Mouse (Mus musculus) forebrain, embryonic 16.5 days (tissue): ENCODE measurements around the gene Slc25a36. TPM values are rescaled to one million over a fixed set of nuclear protein-coding genes. Genes with fewer than 3 reads are reported as not detected.

Source experiments
- ATAC-seq: fragments of 200-750 bp; cut with Nextera tagmentation; 2 replicates; pipeline ENCODE4 v1.8.0; 2017; ENCODE audit warnings: mild to moderate bottlenecking, moderate library complexity
- H3K27ac ChIP-seq: fragments of 300-500 bp; sonication (generic); 2 replicates; pipeline ENCODE4 v1.5.1; 2014; ENCODE audit warnings: low read length, control low read depth
- H3K27me3 ChIP-seq: fragments of 300-500 bp; sonication (generic); replicated peaks from 2 replicates; pipeline ENCODE4 v1.6.1; 2014; ENCODE audit warnings: low read length; ENCODE audit not compliant: control insufficient read depth, insufficient read depth
- H3K36me3 ChIP-seq: fragments of 300-500 bp; sonication (generic); 2 replicates; pipeline ENCODE4 v1.6.1; 2014; ENCODE audit not compliant: control insufficient read depth, insufficient read depth
- H3K4me1 ChIP-seq: fragments of 300-500 bp; sonication (generic); replicated peaks from 2 replicates; pipeline ENCODE4 v1.6.1; 2014; ENCODE audit warnings: low read length; ENCODE audit not compliant: control insufficient read depth, insufficient read depth
- H3K4me2 ChIP-seq: fragments of 300-500 bp; sonication (generic); 2 replicates; pipeline ENCODE4 v1.6.1; 2014; ENCODE audit warnings: mild to moderate bottlenecking, low read length, control low read depth
- H3K4me3 ChIP-seq: fragments of 300-500 bp; sonication (generic); replicated peaks from 2 replicates; pipeline ENCODE4 v1.5.1; 2014; ENCODE audit warnings: mild to moderate bottlenecking, low read length, control low read depth
- H3K9ac ChIP-seq: fragments of 300-500 bp; sonication (generic); replicated peaks from 2 replicates; pipeline ENCODE4 v1.6.1; 2014; ENCODE audit warnings: low read depth, low read length, control low read depth
- H3K9me3 ChIP-seq: fragments of 300-500 bp; sonication (generic); 2 replicates; pipeline ENCODE4 v1.6.1; 2016; ENCODE audit warnings: low read length; ENCODE audit not compliant: control insufficient read depth
- WGBS: fragments of 180-500 bp; shearing (Covaris S2); extraction: QIAGEN DNeasy Blood & Tissue Kit; methylation state at CpG from one replicate; pipeline ENCODE4 v1.1.7; 2014; 5-methylcytosine and 5-hydroxymethylcytosine counted together
- polyA plus RNA-seq: library from polyadenylated mRNA; unstranded; fragments of >200 nt; fragmentation: Nextera tagmentation; extraction: Ambion mirVana; gene quantifications from 2 replicates; pipeline ENCODE4 v1.2.1, GENCODE M21; 2015

Gene Slc25a36
- polyA plus RNA-seq, 1 experiment from 2014 or later: 77.5 TPM

DNA sequence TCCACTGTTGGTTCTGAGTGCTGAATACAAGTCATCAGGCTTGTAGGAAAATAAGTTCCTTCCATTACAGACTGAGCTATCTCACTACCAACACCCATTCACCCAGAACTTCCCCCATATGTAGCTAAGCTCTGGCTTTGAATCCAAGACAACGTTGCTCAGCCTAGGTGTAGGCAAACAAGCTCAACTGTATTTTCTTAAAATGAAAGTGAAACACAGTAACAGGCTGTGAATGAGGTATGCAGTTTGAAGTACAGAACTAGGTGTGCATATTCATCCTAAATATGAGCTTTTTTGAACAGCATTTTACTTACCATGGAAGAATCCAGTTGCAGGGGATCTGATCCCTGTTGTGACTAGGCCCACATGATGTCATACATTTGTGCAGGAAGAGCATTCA, 14.8 kb downstream of the Slc25a36 start:
- WGBS: 94% methylated on average over 1 of the region's 1 CpGs
- Histone ChIP-seq H3K4me3 (no peak overlapping the region), H3K27ac (no peak overlapping the region), H3K9me3 (no peaks in the 10 kb centered on the region), H3K4me1 (no peaks in the 10 kb centered on the region), H3K36me3 (peaks cover 9% of the 10 kb centered on the region), H3K27me3 (no peaks in the 10 kb centered on the region), H3K9ac (no peak overlapping the region), H3K4me2 (no peak overlapping the region)
- no peak for ATAC-seq

DNA sequence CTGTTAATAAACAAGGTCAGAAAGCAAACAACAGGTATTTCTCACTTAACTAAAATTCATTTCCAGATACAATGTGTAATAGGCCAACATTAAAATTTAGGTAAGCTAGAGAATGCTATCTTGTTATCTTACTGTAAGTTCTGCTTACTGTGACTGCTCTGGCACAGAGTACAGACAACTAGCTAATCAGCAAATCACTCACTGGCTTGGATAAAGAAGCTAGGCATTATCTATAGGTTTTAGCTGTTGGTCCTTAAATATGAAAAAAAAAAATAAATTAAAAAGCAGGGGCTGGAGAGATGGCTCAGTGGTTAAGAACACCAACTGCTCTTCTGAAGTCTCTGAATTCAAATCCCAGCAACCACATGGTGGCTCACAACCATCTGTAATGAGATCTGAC, 23.1 kb downstream of the Slc25a36 start:
- no peak overlapping the region for H3K9ac ChIP-seq
- H3K4me3 ChIP-seq: no peak overlapping the region
- no peaks in the 10 kb centered on the region for H3K4me1 ChIP-seq
- ATAC-seq: no peak
- peaks cover 9% of the 10 kb centered on the region for H3K36me3 ChIP-seq
- no peak overlapping the region for H3K4me2 ChIP-seq
- H3K27ac ChIP-seq: no peak overlapping the region
- no peaks in the 10 kb centered on the region for H3K9me3 ChIP-seq
- no peaks in the 10 kb centered on the region for H3K27me3 ChIP-seq

DNA sequence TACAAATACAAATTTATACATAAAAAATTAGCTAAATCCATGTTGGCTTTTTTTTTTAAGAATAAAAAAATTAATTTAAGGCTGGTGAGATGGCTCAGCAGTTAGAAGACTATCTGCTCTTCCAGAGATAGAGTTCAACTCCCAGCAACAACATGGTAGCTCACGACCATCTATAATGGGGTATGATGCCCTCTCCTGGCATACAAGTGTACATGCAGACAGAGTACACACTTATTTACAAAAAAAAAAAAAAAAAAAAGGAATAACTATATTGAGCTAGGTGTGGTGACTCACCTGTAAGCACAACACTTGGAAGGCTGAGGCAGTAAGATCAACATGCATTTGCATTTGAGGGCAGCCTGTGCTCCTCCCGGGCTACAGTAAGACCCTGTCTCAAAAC, 26.3 kb downstream of the Slc25a36 start:
- no peaks in the 10 kb centered on the region for H3K27me3 ChIP-seq
- no peak overlapping the region for H3K9ac ChIP-seq
- H3K4me2 ChIP-seq: no peak overlapping the region
- no peaks in the 10 kb centered on the region for H3K4me1 ChIP-seq
- peaks cover 8% of the 10 kb centered on the region; the same call in 1 of the 2 replicates for H3K36me3 ChIP-seq
- no peak for ATAC-seq
- H3K4me3 ChIP-seq: no peak overlapping the region
- no peaks in the 10 kb centered on the region for H3K9me3 ChIP-seq
- H3K27ac ChIP-seq: no peak overlapping the region
- WGBS: 88% methylated on average over 2 of the region's 2 CpGs

DNA sequence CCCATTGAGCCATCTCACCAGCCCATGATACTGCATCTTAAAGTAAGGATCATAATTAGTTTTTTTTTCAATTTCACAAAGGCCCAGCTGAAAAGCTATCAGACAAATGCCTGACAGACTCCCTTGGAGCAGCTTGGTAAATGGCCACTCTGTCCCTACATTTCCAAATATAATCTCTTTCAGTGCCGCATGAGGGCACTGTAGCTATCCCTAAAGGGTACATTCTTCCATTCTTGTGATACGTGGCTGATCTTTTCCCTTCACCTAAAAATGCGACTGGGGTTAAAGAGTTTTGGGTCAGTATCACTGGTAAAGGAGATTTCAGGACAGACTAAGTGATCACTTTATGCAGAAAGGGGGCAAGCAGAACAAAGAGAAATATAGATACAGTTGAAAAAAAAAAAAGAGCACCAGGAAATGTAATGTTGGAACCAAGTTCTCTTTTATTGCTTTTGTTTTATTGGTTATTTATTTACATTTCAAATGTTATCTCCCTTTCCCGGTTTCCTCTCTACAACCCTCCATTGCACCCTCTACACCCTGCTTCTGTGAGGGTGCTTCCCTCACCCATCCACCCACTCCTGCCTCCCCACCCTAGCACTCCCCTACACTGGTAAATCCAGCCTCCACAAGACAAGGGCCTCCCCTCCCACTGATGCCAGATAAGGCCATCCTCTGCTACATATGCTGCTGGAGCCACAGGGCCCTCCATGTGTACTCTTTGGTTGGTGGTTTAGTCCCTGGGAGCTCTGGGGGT, 29.7 kb downstream of the Slc25a36 start:
- Histone ChIP-seq H3K4me3 (no peak overlapping the region), H3K4me2 (no peak overlapping the region), H3K9me3 (no peaks in the 10 kb centered on the region), H3K36me3 (peaks cover 11% of the 10 kb centered on the region), H3K4me1 (no peaks in the 10 kb centered on the region), H3K27ac (no peak overlapping the region), H3K27me3 (no peaks in the 10 kb centered on the region), H3K9ac (no peak overlapping the region)
- ATAC-seq: no peak
- 90% methylated on average over 4 of the region's 4 CpGs for WGBS

DNA sequence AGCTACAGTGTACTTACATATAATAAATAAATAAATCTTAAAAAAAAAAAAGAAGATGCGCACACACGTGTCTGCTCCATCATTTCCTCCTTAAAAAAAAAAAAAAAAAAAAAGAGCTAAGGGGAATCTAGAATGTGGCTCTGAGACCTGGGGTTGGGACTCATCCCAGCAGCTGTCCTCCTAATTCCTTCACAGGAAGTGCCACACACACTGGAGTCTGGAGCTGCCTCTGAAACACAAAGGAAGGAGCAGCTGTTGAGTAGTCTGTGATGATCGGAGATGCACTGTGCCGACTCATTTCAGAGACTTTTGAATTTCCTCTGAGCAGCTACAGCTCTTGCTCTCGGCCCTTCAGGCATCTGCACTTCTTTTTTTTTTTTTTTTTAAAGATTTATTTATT, 41.0 kb downstream of the Slc25a36 start:
- Histone ChIP-seq H3K9ac (no peak overlapping the region), H3K4me1 (no peaks in the 10 kb centered on the region; the same call in 1 of the 2 replicates), H3K36me3 (no peaks in the 10 kb centered on the region), H3K27ac (no peak overlapping the region), H3K27me3 (no peaks in the 10 kb centered on the region), H3K4me3 (no peak overlapping the region), H3K9me3 (no peaks in the 10 kb centered on the region), H3K4me2 (no peak overlapping the region)
- WGBS: 82% methylated on average over 5 of the region's 5 CpGs
- no peak for ATAC-seq

DNA sequence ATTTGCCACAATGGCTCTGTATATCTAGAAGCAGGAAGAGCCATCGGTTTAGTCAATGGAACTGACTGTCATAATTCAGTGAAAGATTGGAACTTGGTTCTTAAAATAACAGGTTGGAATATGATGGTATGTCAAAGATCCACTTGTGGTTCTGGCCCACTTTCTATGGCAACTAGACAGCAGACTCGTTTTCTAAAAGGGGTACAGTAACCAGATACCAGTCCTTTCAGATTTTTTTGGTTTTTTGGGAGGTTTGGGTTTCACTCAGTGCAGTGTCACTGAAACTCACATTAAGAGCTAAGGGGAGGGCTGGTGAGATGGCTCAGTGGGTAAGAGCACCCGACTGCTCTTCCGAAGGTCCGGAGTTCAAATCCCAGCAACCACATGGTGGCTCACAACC, 41.5 kb downstream of the Slc25a36 start:
- Histone ChIP-seq H3K4me1 (no peaks in the 10 kb centered on the region; the same call in 1 of the 2 replicates), H3K36me3 (no peaks in the 10 kb centered on the region), H3K27ac (no peak overlapping the region), H3K4me3 (no peak overlapping the region), H3K9ac (no peak overlapping the region), H3K27me3 (no peaks in the 10 kb centered on the region), H3K9me3 (no peaks in the 10 kb centered on the region), H3K4me2 (no peak overlapping the region)
- WGBS: 96% methylated on average over 5 of the region's 5 CpGs
- ATAC-seq: no peak

DNA sequence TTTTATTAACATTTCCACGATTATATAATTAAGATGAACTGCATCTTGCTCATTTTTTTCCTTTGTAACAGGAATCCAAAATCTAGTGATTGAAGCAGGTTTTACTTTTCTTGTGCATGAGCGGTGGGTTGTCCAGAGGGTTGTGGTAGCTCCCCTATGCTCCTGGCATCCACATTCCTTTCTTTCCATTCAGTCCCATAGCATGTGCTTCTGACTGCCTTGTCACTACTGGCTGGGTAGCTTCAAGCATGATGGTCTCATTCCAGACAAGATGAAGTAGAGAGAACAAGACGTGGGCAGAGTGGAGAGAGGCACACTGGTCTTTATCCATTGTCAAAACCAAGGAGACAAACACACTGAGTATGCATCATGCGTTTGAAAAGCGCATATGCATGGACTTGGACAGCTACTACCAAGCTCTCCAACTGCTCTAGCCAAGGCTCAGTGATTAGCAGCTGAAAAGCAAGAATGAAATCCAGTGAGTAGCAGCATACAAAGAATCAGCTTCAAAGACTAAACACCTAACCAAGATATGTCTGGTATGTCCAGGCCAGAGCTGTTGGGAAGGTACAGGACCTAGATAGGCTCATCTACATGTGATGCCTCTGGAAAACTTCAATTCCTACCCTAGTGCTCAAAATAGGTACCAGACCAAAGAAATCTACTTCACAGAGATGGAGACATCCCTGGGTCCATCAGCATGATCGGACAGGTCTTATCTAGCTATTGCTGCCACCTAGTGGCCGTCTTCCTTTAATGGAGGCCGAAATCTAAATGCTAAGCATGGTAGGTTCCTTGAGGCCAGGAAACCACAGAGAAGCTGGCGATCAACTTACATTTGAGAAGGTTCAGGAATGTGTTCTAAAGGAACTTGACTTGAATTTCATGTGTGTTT, 42.5 kb downstream of the Slc25a36 start:
- Histone ChIP-seq H3K9ac (no peak overlapping the region), H3K4me2 (no peak overlapping the region), H3K27ac (no peak overlapping the region), H3K36me3 (no peaks in the 10 kb centered on the region), H3K4me1 (no peaks in the 10 kb centered on the region; the same call in 1 of the 2 replicates), H3K9me3 (no peaks in the 10 kb centered on the region), H3K27me3 (no peaks in the 10 kb centered on the region), H3K4me3 (no peak overlapping the region)
- whole genome bisulfite sequencing: 54% methylated on average over 9 of the region's 9 CpGs
- peak; percentile 82 for ATAC-seq

DNA sequence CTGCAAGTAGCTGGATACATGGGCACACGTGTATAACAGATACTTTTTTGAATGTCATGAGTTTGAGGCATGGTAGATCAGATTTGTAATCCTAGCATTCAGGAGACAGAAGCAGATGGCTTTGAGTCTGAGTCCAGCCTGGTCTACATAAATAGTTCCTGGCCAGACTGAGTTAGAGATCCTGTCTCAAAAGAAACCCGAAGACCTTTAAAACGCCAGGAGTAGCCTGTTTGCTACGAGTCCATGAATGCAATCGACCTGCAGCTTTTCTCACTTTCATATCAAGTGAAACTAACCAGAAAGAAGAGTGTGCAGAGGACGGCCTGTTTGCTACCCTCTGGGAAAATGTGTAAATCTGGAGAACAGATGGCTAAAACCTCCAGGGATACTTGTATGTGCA, 43.2 kb downstream of the Slc25a36 start:
- no peak for ATAC-seq
- Histone ChIP-seq H3K4me2 (no peak overlapping the region), H3K4me3 (no peak overlapping the region), H3K9me3 (no peaks in the 10 kb centered on the region), H3K4me1 (no peaks in the 10 kb centered on the region; the same call in 1 of the 2 replicates), H3K27me3 (no peaks in the 10 kb centered on the region), H3K9ac (no peak overlapping the region), H3K27ac (no peak overlapping the region), H3K36me3 (no peaks in the 10 kb centered on the region)
- WGBS: 78% methylated on average over 6 of the region's 6 CpGs

DNA sequence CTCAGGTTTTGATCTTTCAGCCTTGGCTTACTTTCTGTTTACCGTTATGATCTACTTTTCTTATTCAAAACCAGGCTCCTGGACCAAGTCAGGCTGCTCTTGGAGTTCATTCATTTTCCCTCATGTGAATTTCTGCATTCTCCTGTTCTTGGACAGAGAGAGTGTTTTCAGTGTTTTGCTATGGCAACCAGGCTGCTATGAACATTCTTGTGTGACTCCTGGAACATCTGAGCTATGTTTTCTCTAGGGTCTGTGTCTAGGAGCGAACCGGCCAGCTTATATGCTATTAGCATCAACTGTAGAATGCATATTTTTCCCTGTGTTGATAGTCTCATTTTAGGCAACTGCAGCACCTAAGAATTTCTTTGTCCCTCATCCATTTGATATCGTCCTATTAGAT, 45.1 kb downstream of the Slc25a36 start:
- no peak overlapping the region for H3K27ac ChIP-seq

More for the DNA sequence above, 45.1 kb downstream of the Slc25a36 start:
- H3K9me3 ChIP-seq: no peaks in the 10 kb centered on the region
- 69% methylated on average over 4 of the region's 4 CpGs for WGBS
- H3K4me1 ChIP-seq: no peaks in the 10 kb centered on the region; the same call in 1 of the 2 replicates
- no peaks in the 10 kb centered on the region for H3K27me3 ChIP-seq
- H3K36me3 ChIP-seq: no peaks in the 10 kb centered on the region
- no peak overlapping the region for H3K4me2 ChIP-seq
- no peak for ATAC-seq
- H3K9ac ChIP-seq: no peak overlapping the region
- H3K4me3 ChIP-seq: no peak overlapping the region
